Mouse (Mus musculus): ENCODE measurements around the gene Lsp1. TPM values are rescaled to one million over a fixed set of nuclear protein-coding genes. Genes with fewer than 3 reads are reported as not detected.

Lsp1 gene
- polyA plus RNA-seq, 1 experiment from 2014 or later = 83.5 TPM

DNA sequence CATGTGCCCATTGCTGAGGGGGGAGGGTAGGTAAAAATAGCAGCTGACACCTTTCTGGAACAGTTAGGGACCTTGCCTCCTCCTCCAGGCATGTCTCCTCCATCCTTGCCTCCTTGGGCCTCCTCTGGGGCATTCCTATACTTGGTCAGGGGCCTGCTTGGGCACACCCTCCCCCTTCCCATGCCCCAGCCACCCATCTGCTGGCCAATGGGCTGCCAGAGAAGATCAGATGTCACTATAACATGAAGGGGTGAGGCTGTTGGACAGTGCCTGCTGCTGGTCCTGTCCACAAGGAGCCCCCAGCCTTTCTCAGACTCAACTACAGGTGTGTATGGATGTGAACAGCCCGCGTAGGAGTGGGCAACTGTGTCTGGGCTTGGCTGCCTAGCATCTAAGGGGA lies 38.0 kb downstream of the Lsp1 start, which contains the start of gene Tnnt3:
Gene Tnnt3, plus strand, starts transcription at position 262 of the 400 bp plus-strand sequence.
- peak within 1 kb of the TSS; percentile 62 for H3K27ac ChIP-seq (ENCODE audit: low read length)
- H3K4me3 ChIP-seq (ENCODE audit: low read length) = no peak within 1 kb of the TSS
- H3K4me2 ChIP-seq (ENCODE audit: low read depth, low read length) = no peak within 1 kb of the TSS
- H3K9me3 ChIP-seq (replicated peaks; ENCODE audit: control insufficient read depth, low read length) = no peaks in the 10 kb centered on the region
- no peak for ATAC-seq (replicated peaks; ENCODE audit: extremely low read depth, insufficient read depth, low FRiP score)
- H3K36me3 ChIP-seq (ENCODE audit: control insufficient read depth, insufficient read depth) = 0 out of 2 replicates have a peak, but pooled peaks cover 3% of the 10 kb centered on the region
- 86% methylated on average over 2 of the region's 2 CpGs for WGBS
- H3K9ac ChIP-seq (ENCODE audit: low read length) = peak within 1 kb of the TSS; percentile 13; the same call in 1 of the 2 replicates
- H3K4me1 ChIP-seq (ENCODE audit: control insufficient read depth, insufficient read depth, low read length) = peaks cover 17% of the 10 kb centered on the region
- H3K27me3 ChIP-seq (ENCODE audit: control insufficient read depth, insufficient read depth, low read length) = no peaks in the 10 kb centered on the region

DNA sequence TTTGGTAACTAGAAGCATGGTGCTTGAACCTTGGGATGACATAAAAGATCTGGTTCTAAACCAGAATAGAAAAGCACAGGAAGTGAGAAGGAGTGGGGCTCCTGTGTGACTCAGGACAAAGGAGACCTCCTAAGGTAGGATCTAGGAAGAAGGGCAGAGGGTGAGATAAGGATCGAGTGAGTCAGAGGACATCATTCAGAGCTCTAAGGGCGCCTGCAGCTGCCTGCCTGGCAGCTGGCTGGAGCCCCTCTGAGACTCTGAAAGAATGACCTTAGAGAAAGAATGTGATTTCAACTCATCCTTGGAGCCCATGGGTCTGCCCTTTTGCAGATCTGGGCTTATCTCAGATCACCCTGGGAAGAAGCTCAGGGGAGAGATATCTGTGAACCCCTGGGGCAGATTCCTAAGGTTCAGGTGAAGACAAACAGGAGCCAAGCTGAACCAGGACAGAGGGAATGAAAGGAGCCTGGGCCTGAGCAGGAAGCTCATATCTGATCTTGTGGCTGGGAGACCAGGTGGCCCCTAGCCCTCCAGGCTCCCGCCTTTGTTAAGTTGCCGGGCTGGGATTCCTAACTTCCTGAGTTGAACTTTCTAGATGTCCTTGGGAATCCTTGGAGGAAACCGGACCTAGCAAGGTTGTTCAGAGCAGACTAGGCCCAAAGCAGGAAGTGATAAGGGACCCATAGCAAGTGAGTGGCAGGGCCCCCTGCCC lies 38.6 kb downstream of the Lsp1 start:
- no peaks in the 10 kb centered on the region for H3K9me3 ChIP-seq (replicated peaks; ENCODE audit: control insufficient read depth, low read length)
- H3K27ac ChIP-seq (ENCODE audit: low read length) = peak overlapping the region; percentile 62
- no peak overlapping the region for H3K9ac ChIP-seq (ENCODE audit: low read length)
- WGBS = 38% methylated on average over 5 of the region's 5 CpGs
- ATAC-seq (replicated peaks; ENCODE audit: extremely low read depth, insufficient read depth, low FRiP score) = no peak
- no peaks in the 10 kb centered on the region for H3K27me3 ChIP-seq (ENCODE audit: control insufficient read depth, insufficient read depth, low read length)
- no peak overlapping the region for H3K4me2 ChIP-seq (ENCODE audit: low read depth, low read length)
- 0 out of 2 replicates have a peak, but pooled peaks cover 3% of the 10 kb centered on the region for H3K36me3 ChIP-seq (ENCODE audit: control insufficient read depth, insufficient read depth)
- H3K4me1 ChIP-seq (ENCODE audit: control insufficient read depth, insufficient read depth, low read length) = peaks cover 17% of the 10 kb centered on the region
- no peak overlapping the region for H3K4me3 ChIP-seq (ENCODE audit: low read length)

DNA sequence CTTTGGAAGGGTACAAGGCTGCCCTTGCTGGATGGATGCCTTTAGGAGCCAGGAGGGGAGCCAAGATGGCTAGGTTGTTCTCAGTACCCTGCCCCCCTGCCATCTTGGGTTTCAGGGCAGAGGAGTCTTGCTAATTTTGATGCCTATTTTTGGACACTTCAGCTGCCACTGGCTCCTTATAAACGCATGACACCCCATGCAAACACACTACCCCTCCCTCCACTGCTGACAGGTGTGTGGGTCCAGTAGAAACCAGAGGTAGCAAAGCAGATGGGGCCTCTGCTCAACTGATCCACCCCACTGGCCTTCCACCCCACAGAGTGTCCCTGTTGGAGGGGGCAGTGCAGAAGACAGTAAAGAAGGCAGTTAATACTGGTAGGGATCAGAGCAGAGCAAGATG lies 39.4 kb downstream of the Lsp1 start:
- WGBS = 68% methylated on average over 1 of the region's 1 CpGs
- H3K4me1 ChIP-seq (ENCODE audit: control insufficient read depth, insufficient read depth, low read length) = peaks cover 17% of the 10 kb centered on the region
- no peak overlapping the region for H3K9ac ChIP-seq (ENCODE audit: low read length)
- no peak overlapping the region for H3K4me2 ChIP-seq (ENCODE audit: low read depth, low read length)
- peak overlapping the region; percentile 49 for H3K27ac ChIP-seq (ENCODE audit: low read length)
- no peak overlapping the region for H3K4me3 ChIP-seq (ENCODE audit: low read length)
- H3K27me3 ChIP-seq (ENCODE audit: control insufficient read depth, insufficient read depth, low read length) = no peaks in the 10 kb centered on the region
- no peaks in the 10 kb centered on the region for H3K36me3 ChIP-seq (ENCODE audit: control insufficient read depth, insufficient read depth)
- no peak for ATAC-seq (replicated peaks; ENCODE audit: extremely low read depth, insufficient read depth, low FRiP score)
- H3K9me3 ChIP-seq (replicated peaks; ENCODE audit: control insufficient read depth, low read length) = no peaks in the 10 kb centered on the region

DNA sequence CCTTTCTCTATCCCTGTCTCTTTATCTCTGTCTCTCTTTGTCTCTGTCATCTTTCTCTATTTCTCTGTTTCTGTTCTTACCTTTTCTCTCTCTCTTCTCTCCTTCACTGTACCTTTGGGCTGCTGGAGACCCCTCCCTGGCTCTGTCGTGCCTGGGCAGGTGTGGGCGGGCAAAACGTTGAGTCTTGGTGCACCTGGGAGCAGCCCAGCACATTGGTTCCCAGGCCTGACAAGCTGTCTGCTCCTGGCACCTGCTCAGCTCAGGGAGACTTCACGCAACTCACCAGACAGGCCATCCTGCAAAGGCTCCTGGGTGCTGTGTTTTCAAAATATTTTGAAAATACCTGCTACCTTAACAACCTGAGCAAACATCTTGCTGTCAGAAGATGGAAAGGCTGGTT lies 42.6 kb downstream of the Lsp1 start:
- no peak for ATAC-seq (replicated peaks; ENCODE audit: extremely low read depth, insufficient read depth, low FRiP score)
- peaks cover 30% of the 10 kb centered on the region for H3K4me1 ChIP-seq (ENCODE audit: control insufficient read depth, insufficient read depth, low read length)
- no peak overlapping the region for H3K27ac ChIP-seq (ENCODE audit: low read length)
- WGBS = 78% methylated on average over 4 of the region's 4 CpGs
- no peaks in the 10 kb centered on the region for H3K36me3 ChIP-seq (ENCODE audit: control insufficient read depth, insufficient read depth)
- no peak overlapping the region for H3K4me2 ChIP-seq (ENCODE audit: low read depth, low read length)
- no peaks in the 10 kb centered on the region for H3K9me3 ChIP-seq (replicated peaks; ENCODE audit: control insufficient read depth, low read length)
- H3K9ac ChIP-seq (ENCODE audit: low read length) = no peak overlapping the region
- H3K27me3 ChIP-seq (ENCODE audit: control insufficient read depth, insufficient read depth, low read length) = no peaks in the 10 kb centered on the region
- no peak overlapping the region for H3K4me3 ChIP-seq (ENCODE audit: low read length)

DNA sequence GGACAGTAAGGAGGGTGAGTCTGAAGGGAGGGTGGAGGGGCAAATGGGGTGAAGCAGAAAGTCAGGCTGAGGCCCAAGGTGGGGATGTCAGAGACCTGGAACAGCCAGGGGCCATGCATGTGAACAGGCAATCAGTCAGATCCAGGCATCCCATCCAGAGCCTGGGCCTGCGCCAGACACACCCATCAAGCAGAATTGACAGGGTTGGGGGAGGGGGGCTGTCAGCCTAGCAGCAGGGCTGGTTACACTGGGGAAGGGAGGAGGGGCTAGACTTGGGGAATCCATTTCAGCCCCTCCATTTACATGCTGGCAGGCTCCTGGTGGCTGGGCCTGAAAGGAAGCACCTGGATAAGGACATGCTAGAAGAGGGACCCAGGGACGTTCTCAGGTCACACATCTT lies 45.3 kb downstream of the Lsp1 start:
- Histone ChIP-seq H3K4me3 (ENCODE audit: low read length) (no peak overlapping the region), H3K9me3 (replicated peaks; ENCODE audit: control insufficient read depth, low read length) (no peaks in the 10 kb centered on the region), H3K9ac (ENCODE audit: low read length) (no peak overlapping the region), H3K27me3 (ENCODE audit: control insufficient read depth, insufficient read depth, low read length) (no peaks in the 10 kb centered on the region), H3K36me3 (ENCODE audit: control insufficient read depth, insufficient read depth) (no peaks in the 10 kb centered on the region), H3K4me1 (ENCODE audit: control insufficient read depth, insufficient read depth, low read length) (peaks cover 23% of the 10 kb centered on the region), H3K27ac (ENCODE audit: low read length) (no peak overlapping the region), H3K4me2 (ENCODE audit: low read depth, low read length) (no peak overlapping the region)
- ATAC-seq (replicated peaks; ENCODE audit: extremely low read depth, insufficient read depth, low FRiP score) = no peak
- WGBS = 59% methylated on average over 2 of the region's 2 CpGs

DNA sequence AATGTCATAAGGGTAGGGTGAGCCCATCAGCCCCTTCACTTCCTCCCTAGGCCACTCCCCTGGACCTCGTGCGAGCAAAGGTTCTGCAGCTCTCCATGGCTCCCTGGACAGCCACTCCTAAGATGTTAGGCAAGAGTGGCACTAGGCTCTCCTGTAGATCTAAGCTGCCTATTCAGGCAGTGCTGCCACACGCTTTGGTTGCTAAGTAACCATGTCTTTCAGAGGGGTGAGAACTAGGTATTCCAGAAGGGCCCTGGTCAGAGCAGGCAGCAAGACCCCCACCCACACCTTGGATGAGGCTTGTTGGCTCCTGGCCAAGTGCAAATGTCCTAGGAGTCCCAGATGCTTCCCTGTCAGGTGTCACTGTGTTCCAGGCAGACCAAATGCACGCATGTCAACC lies 45.9 kb downstream of the Lsp1 start:
- H3K9me3 ChIP-seq (replicated peaks; ENCODE audit: control insufficient read depth, low read length) = no peaks in the 10 kb centered on the region
- 48% methylated on average over 4 of the region's 4 CpGs for WGBS
- H3K27me3 ChIP-seq (ENCODE audit: control insufficient read depth, insufficient read depth, low read length) = no peaks in the 10 kb centered on the region
- no peak for ATAC-seq (replicated peaks; ENCODE audit: extremely low read depth, insufficient read depth, low FRiP score)
- H3K4me3 ChIP-seq (ENCODE audit: low read length) = no peak overlapping the region
- no peak overlapping the region for H3K4me2 ChIP-seq (ENCODE audit: low read depth, low read length)
- H3K36me3 ChIP-seq (ENCODE audit: control insufficient read depth, insufficient read depth) = no peaks in the 10 kb centered on the region
- H3K9ac ChIP-seq (ENCODE audit: low read length) = no peak overlapping the region
- no peak overlapping the region for H3K27ac ChIP-seq (ENCODE audit: low read length)
- H3K4me1 ChIP-seq (ENCODE audit: control insufficient read depth, insufficient read depth, low read length) = peaks cover 23% of the 10 kb centered on the region

DNA sequence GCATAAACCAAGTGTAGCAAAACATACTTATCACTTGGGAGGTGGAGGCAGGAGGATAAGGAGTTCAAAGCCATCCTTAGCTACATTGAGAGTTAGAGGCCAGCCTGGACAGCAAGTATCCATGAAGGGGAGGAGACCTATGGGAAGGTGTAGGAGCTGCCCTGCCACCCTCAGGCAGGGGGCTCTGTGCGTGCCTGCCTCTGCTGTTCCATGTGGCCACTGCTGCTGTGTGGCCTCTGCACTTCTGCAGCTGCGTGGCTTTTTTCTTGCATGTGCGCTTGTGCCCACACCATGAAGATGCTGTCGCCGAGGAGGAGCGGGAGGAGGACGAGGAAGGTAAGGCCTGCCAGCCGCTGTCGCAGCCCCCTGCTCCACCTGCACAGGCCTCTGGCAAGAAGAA lies 46.8 kb downstream of the Lsp1 start:
- Histone ChIP-seq H3K4me2 (ENCODE audit: low read depth, low read length) (no peak overlapping the region), H3K27ac (ENCODE audit: low read length) (no peak overlapping the region), H3K9ac (ENCODE audit: low read length) (no peak overlapping the region), H3K4me1 (ENCODE audit: control insufficient read depth, insufficient read depth, low read length) (peaks cover 23% of the 10 kb centered on the region), H3K36me3 (ENCODE audit: control insufficient read depth, insufficient read depth) (no peaks in the 10 kb centered on the region), H3K4me3 (ENCODE audit: low read length) (no peak overlapping the region), H3K27me3 (ENCODE audit: control insufficient read depth, insufficient read depth, low read length) (no peaks in the 10 kb centered on the region), H3K9me3 (replicated peaks; ENCODE audit: control insufficient read depth, low read length) (no peaks in the 10 kb centered on the region)
- WGBS = 92% methylated on average over 9 of the region's 9 CpGs
- ATAC-seq (replicated peaks; ENCODE audit: extremely low read depth, insufficient read depth, low FRiP score) = no peak

DNA sequence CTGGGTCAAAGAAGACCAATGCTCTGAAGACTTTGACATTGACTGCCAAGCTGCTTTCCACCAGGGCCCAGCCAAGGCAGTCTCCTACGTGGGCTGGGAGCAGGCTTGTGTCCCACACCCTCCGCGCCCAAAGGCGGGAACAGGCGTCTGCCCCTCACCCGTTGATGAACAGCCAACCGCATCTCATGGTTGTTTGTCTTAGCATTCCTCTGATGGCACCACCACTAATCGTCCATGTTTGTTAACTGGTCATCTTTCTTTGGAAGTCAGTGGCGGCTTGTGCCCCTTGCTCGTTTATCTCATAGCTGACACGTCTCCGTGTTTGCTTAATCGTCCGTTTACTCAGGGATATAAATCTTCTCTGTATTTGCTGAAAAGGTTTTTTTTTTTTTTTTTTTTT lies 48.9 kb downstream of the Lsp1 start:
- no peak for ATAC-seq (replicated peaks; ENCODE audit: extremely low read depth, insufficient read depth, low FRiP score)
- no peak overlapping the region for H3K4me2 ChIP-seq (ENCODE audit: low read depth, low read length)
- peak overlapping the region; percentile 41; the same call in 1 of the 2 replicates for H3K27ac ChIP-seq (ENCODE audit: low read length)
- no peaks in the 10 kb centered on the region for H3K36me3 ChIP-seq (ENCODE audit: control insufficient read depth, insufficient read depth)
- H3K4me3 ChIP-seq (ENCODE audit: low read length) = no peak overlapping the region
- 62% methylated on average over 14 of the region's 14 CpGs for WGBS
- no peaks in the 10 kb centered on the region for H3K9me3 ChIP-seq (replicated peaks; ENCODE audit: control insufficient read depth, low read length)
- no peaks in the 10 kb centered on the region for H3K27me3 ChIP-seq (ENCODE audit: control insufficient read depth, insufficient read depth, low read length)
- no peak overlapping the region for H3K9ac ChIP-seq (ENCODE audit: low read length)
- H3K4me1 ChIP-seq (ENCODE audit: control insufficient read depth, insufficient read depth, low read length) = peaks cover 23% of the 10 kb centered on the region

DNA sequence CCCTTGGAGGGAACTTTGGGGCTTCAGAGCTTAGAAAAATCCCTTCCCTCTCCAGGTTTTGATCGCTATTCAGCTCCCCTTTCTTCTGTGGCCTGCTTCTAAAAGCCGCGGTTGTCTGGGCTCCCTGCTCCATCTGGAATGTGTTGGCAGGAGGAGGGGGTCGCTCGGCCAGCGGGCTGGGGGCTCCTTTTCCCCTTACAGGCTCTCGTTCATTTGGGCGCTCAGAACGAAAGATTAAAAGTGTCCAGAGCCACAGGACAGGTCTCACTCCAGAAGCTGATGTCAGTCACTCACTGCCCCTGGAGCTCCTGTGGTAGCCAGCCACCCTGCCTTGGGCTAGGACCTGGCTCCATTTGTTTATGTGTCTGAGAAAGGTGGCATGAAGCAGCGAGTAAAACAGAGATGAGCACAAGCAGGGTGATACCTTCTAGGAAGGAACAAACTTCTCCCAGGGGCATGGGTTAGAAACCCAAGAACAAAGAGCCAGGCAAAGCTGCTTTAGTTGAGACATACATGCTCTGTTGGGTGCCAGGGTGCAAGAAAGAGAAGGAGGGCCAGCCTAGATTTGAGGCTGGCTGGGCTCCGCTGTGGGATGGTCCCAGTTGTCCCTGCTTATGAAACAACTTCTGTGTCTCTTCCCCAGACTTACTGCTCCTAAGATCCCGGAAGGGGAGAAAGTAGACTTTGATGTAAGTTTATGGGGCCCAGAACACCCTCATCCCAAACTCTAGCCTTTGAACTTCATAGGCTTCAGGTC lies 49.6 kb downstream of the Lsp1 start:
- H3K27ac ChIP-seq (ENCODE audit: low read length) = peak overlapping the region; percentile 77
- no peaks in the 10 kb centered on the region for H3K9me3 ChIP-seq (replicated peaks; ENCODE audit: control insufficient read depth, low read length)
- no peaks in the 10 kb centered on the region for H3K27me3 ChIP-seq (ENCODE audit: control insufficient read depth, insufficient read depth, low read length)
- peak overlapping the region; percentile 50 for H3K9ac ChIP-seq (ENCODE audit: low read length)
- no peaks in the 10 kb centered on the region for H3K36me3 ChIP-seq (ENCODE audit: control insufficient read depth, insufficient read depth)
- 35% methylated on average over 12 of the region's 12 CpGs for WGBS
- peaks cover 23% of the 10 kb centered on the region for H3K4me1 ChIP-seq (ENCODE audit: control insufficient read depth, insufficient read depth, low read length)
- no peak for ATAC-seq (replicated peaks; ENCODE audit: extremely low read depth, insufficient read depth, low FRiP score)
- no peak overlapping the region for H3K4me2 ChIP-seq (ENCODE audit: low read depth, low read length)
- H3K4me3 ChIP-seq (ENCODE audit: low read length) = no peak overlapping the region

Data from heart, embryonic 16.5 days (tissue).